Mouse (Mus musculus) embryonic stem cell, embryonic (primary cell): ENCODE data around the gene Gpn3.

Source experiments
- CTCF ChIA-PET, 4 experiments: fragments of 300-600 bp in 2 of 4; fragments of 350-600 bp in 2 of 4; sonication (Branson Sonifier 250); formaldehyde crosslinking; loops; one replicate each; lab custom pipeline; 2022; ENCODE audit warnings: inconsistent platforms in 2 of 4; lab: Charles Lee
- POLR2A ChIA-PET, 4 experiments: fragments of 300-600 bp in 2 of 4; fragments of 350-600 bp in 2 of 4; sonication (Branson Sonifier 250); formaldehyde crosslinking; loops; one replicate each; lab custom pipeline; 2022; ENCODE audit warnings: antibody characterized with exemption in 4 of 4, inconsistent platforms in 1 of 4; lab: Charles Lee

The Gpn3 gene

DNA sequence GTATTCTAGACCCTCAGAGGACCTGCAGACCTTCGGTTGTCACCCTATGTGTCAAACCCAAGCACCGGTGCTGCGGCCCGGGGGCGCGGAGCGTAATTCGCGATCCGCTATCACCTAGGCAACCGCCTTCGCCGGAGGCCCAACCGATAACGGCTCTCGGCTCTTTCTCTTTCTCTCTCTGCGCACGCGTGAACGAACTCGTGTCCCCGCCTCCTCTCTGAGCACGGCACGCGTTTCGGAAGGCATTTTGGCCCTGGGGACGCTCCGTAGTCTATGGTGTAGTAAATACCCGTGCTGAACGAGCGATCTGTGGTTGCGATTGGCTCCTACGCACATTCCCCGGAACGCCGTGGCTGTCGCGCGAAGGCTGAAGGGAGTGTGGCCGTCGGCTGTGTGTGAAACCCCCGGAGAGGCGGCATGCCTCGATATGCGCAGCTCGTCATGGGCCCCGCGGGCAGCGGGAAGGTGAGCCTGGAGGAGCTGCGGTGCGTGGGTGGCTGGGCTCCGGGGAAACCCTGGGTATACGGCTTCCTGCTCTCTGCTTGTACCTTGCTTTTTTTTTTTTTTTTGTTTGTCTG lies 605 bp downstream of the Gpn3 start, which contains the start of gene Fam216a:
Gene Fam216a, minus strand, starts transcription at position 173 of the 578 bp plus-strand sequence.
- CTCF ChIA-PET: interaction anchor here (0.6 to 1.3 kb wide), 11 partner anchors 8 to 269 kb away, joined by 3 to 4 read pairs (median 3); partner anchors contain the start of gene Rad9b (in 1 of the 4)
- POLR2A ChIA-PET: interaction anchor here in 3 of 4 experiments (0.5 to 2.1 kb wide), 35 partner anchors 7 to 1821 kb away, joined by 3 to 22 read pairs (median 3); partner anchors contain the start of genes Rad9b (in 3 of the 3), Vps29 (in 2 of the 3), Naa25 (in 1 of the 3) and Tctn1 (in 1 of the 3)

DNA sequence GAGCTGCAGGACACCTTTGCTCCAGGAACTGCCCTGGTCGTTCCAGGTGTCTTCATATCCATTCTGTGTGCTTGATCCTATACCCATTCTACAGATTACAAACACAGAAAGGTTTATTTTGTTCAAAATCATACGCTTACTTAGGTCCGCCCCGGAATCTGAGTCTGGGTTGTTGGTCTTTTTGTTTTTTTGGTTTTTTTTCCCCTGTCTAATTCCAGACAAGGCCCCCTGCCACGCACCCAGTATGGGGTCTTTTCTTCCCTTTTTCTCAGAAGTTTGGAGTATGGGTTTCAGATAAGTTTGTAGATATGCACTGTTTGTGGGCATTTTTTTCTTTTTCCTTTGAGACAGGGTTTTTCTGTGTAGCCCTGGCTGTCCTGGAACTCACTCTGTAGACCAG lies 1.2 kb downstream of the Gpn3 start:
- POLR2A ChIA-PET: interaction anchor here in 3 of 4 experiments (0.6 to 2.1 kb wide), 25 partner anchors 11 to 421 kb away, joined by 3 to 22 read pairs (median 4); partner anchors contain the start of genes Rad9b (in 3 of the 3), Vps29 (in 2 of the 3) and Tctn1 (in 1 of the 3)

DNA sequence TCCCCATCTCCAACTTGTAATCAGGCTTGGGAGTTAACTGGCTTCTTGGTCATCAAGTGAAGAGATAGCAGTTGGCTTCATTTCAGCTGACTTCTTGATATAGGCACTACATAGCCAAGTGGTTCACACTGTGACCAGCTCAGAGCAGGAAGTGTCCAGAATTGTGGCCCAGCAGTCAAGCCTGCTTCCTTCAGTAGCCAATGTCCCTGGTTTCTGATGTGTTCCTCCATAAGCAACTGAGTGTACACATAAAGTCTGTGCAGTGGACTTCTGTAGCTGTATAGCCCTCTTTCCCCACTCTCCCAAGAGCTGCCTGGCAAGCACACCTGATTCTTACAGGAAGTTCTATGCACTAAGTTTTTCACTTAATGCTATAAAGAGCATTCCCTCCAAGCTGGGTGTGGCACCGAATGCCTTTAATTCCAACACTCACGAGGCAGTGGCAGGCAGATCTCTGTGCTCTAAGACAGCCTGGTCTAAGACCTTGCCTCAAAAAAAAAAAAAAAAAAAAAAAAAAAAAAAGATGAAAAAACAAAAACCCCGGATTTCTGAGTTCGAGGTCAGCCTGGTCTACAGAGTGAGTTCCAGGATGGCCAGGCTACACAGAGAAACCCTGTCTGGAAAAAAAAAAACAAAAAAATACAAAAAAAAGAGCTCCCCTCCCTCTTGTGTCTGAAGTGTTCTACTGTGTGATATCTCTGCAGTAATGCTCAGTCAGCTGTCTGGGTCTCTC lies 5.6 kb downstream of the Gpn3 start:
- CTCF ChIA-PET: interaction anchor here in 3 of 4 experiments (0.6 to 0.9 kb wide), 13 partner anchors 22 to 1160 kb away, joined by 3 to 15 read pairs (median 5); partner anchors contain the start of genes Rad9b (in 1 of the 3) and Tctn1 (in 1 of the 3)
- POLR2A ChIA-PET: interaction anchor here in 3 of 4 experiments (0.6 to 1.6 kb wide), 20 partner anchors 7 to 564 kb away, joined by 3 to 12 read pairs (median 5); partner anchors contain the start of genes Rad9b (in 1 of the 3) and Vps29 (in 1 of the 3)

More for the DNA sequence above, 1.2 kb downstream of the Gpn3 start:
- CTCF ChIA-PET: interaction anchor here in 3 of 4 experiments (0.6 to 1.3 kb wide), 7 partner anchors 19 to 182 kb away, joined by 3 to 4 read pairs (median 3); partner anchors contain the start of gene Rad9b (in 1 of the 3)

DNA sequence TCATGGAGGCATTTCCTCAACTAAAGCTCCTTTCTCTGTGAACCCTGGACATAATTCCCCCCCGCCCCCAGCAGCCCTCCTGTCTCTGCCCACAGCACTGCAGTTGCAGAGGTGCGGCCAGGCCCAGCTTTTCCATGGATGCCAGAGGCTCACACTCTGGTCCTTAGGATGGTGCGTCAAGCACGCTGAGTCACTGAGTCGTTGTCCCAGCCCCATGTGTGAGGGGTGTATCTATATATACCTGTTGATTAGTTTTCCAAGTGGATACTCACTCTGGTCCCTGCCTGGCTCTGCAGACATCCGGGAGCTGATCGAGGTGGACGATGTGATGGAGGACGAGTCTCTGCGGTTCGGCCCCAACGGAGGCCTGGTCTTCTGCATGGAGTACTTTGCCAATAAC lies 6.5 kb downstream of the Gpn3 start:
- ChIA-PET CTCF (interaction anchor here (0.6 to 2.6 kb wide), 8 partner anchors 24 to 526 kb away, joined by 3 to 26 read pairs (median 3); partner anchors contain the start of genes Rad9b (in 1 of the 4) and Tctn1 (in 1 of the 4)), POLR2A (interaction anchor here in 3 of 4 experiments (0.6 to 2.2 kb wide), 11 partner anchors 8 to 565 kb away, joined by 3 to 17 read pairs (median 4); partner anchors contain the start of genes Rad9b (in 2 of the 3) and Vps29 (in 2 of the 3))

DNA sequence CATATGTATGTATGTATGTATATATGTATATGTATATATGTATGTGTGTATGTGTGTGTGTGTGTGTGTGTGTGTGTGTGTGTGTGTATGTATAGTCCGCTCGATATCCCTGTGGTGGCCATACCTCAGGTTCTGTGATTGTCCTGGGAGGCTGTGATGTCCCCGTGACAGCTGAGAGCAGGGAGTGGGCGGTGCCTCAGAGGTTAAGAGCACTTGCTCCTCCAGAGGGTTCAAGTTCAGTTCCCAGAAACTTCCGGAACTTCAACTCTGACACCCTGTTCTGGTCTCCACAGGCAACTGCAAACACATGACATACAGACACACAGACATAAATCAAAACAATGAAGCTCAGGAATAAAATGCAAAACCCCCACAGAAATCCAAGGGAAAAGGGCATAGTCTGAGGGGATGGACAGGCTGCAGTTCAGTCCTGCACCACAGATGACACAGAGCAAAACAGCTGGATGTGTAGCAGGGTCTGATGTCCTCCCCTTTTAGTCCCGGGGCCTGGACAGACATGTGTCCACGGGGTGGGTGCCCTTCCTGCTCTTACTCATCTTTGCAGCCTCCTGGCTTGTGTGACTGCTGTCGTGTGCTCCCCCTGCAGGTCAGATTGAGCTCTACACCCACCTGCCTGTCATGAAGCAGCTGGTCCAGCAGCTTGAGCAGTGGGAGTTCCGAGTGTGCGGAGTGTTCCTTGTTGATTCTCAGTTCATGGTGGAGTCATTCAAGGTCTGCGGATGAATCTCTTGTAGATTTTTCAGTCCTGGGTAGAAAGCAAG lies 7.9 kb downstream of the Gpn3 start:
- CTCF ChIA-PET: interaction anchor here (0.5 to 3.3 kb wide), 66 partner anchors 8 to 687 kb away, joined by 3 to 26 read pairs (median 3); partner anchors contain the start of genes Tctn1 (in 3 of the 4), Arpc3 (in 2 of the 4), Gpn3 (in 2 of the 4) and Fam216a (in 1 of the 4)
- POLR2A ChIA-PET: interaction anchor here in 3 of 4 experiments (0.6 to 2.2 kb wide), 21 partner anchors 8 to 251 kb away, joined by 3 to 17 read pairs (median 4); partner anchors contain the start of genes Rad9b (in 2 of the 3), Vps29 (in 2 of the 3), Arpc3 (in 1 of the 3) and Gpn3 (in 1 of the 3)

DNA sequence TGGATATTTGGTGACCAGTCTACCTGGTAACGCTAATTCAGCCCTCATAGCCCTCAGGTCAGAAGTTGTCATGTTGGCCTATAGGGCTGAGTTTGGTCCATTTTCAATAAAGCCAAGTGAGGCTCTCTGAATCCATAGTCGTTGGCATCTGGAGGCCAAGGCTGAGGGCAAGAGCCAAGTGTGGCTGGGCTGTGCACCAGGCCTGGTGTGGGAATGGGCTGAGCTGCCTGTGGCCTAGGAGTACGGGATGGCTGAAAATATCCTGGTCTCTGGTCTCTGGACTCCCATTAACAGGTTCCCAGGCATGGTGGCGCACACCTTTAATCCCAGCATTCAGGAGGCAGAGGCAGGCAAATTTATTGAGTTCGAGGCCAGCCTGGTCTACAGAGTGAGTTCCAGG lies 18.3 kb downstream of the Gpn3 start:
- ChIA-PET CTCF (interaction anchor here in 1 of 4 experiments (1.8 kb wide), 1 partner anchor 10 kb away, joined by 8 read pairs; no protein-coding TSS in a partner anchor), POLR2A (interaction anchor here in 2 of 4 experiments (0.6 to 1.8 kb wide), 6 partner anchors 8 to 116 kb away, joined by 3 to 10 read pairs (median 3); partner anchors contain the start of gene Fam216a (in 1 of the 2))

DNA sequence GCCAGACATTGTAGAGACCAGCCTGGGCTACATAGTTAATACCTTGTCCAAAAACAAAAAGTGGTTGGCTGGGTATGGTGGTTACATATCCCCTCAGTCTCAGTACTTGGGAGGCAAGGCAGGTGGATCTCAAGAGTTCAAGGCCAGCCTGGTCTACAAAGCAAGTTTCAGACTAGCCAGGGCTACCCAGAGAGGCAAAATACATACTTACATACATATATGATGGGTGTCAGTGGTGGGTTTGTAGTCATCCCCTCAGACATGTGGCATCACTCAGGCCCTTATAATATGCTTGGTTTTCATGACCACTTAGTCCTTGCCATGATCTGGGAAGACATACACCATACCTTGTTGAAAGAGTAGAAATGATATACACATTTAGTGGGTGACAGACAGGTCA lies 19.0 kb downstream of the Gpn3 start:
- ChIA-PET POLR2A (interaction anchor here in 1 of 4 experiments (1.0 to 1.8 kb wide), 3 partner anchors 9 to 18 kb away, joined by 3 to 10 read pairs (median 4); partner anchors contain the start of gene Fam216a), CTCF (interaction anchor here in 1 of 4 experiments (1.8 kb wide), 1 partner anchor 11 kb away, joined by 8 read pairs; no protein-coding TSS in a partner anchor)

DNA sequence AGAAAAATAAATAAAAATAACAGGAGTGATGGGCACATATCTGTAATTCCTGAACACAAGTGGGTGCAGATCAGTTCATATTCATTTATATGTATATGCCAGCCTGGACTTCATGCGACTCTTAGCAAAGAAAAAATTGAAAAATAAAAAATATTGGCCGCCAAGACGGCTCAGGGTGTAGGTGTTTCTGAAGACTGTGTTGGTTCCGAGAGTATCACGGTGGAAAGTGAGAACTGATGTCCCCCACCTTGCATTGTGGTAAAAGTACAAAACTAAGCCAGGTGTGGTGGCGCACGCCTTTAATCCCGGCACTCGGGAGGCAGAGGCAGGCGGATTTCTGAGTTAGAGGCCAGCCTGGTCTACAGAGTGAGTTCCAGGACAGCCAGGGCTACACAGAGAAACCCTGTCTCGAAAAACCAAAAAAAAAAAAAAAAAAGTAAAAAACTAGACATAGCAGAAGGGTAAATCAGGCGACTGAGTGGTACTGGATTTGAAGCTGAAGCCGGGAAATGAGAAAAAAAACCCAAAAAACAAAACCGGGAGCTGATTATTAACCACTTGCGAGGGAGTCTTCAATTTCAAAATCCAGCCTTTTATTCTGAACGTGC lies 19.6 kb downstream of the Gpn3 start:
- POLR2A ChIA-PET: interaction anchor here in 2 of 4 experiments (0.6 to 1.6 kb wide), 12 partner anchors 9 to 1957 kb away, joined by 3 to 5 read pairs (median 3); partner anchors contain the start of genes Rad9b (in 1 of the 2) and Vps29 (in 1 of the 2)
- CTCF ChIA-PET: interaction anchor here in 3 of 4 experiments (0.6 to 1.3 kb wide), 7 partner anchors 11 to 277 kb away, joined by 3 to 4 read pairs (median 3); partner anchors contain the start of gene Tctn1 (in 1 of the 3)

DNA sequence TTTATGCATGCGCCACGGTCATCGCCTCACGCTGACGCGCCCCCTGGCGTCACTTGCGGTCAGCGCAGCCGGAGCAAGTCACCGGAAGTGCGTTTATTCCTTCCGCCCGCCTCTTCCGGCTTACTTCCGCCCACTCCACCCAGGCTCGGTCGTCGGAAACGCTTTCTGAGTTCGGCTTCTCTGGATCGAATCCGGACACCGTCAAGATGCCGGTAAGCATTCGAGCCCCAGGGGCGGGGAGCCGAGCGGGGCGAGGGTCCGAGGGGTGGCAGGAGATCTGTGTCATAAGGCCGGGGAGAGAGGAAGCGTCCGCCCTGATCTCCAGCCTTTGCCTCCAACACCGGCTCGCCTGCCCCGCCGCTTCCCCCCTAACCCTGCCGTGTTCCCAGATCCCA lies 20.1 kb downstream of the Gpn3 start, which contains the start of gene Arpc3:
Gene Arpc3, plus strand, starts transcription at position 93 of the 395 bp plus-strand sequence.
- CTCF ChIA-PET: interaction anchor here (0.6 to 1.3 kb wide), 10 partner anchors 11 to 277 kb away, joined by 3 to 8 read pairs (median 3); partner anchors contain the start of gene Tctn1 (in 2 of the 4)
- POLR2A ChIA-PET: interaction anchor here in 2 of 4 experiments (0.6 to 1.6 kb wide), 12 partner anchors 9 to 1956 kb away, joined by 3 to 5 read pairs (median 3); partner anchors contain the start of genes Rad9b (in 1 of the 2) and Vps29 (in 1 of the 2)

DNA sequence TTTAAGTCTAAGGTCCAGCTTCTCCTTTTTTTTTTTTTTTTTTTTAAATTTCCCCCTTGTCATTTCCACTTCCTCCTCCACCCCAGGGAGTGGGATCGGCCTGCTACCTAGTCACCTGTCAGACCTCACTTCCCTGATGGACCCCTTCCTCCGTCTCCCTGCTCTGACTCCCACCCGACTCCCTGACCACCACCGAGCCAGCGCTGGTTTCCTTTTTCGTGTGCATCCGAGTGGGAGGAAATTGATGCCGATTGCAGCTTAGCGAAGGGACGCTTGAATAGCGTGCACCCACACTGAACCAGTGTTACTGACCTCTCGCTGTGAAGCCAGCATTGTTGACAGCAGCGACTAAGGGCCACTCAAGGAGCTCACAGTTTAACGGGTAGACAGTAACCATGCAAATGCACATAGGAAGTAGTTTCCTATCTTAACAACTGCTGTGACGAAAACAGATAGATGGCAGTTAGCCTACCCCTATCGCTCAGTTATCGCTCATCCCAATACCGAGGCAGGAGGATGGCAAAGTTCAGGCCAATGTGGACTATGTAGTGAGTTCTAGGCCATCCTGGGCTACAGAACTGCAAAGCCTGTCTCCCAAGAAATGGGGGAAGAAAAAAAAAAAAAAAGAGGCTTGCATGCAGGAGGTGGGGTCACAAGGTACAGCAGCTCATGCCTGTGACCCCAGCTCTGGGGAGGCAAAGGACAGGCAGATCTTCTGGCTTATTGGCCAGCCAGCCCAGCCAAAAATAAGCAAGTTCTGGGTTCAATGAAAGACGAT lies 20.7 kb downstream of the Gpn3 start:
- ChIA-PET POLR2A (interaction anchor here (0.6 to 1.6 kb wide), 12 partner anchors 10 to 1955 kb away, joined by 3 to 8 read pairs (median 3); partner anchors contain the start of genes Rad9b (in 1 of the 4), Tctn1 (in 1 of the 4) and Vps29 (in 1 of the 4)), CTCF (interaction anchor here in 3 of 4 experiments (0.6 to 1.3 kb wide), 9 partner anchors 10 to 278 kb away, joined by 3 to 10 read pairs (median 3); partner anchors contain the start of gene Tctn1 (in 2 of the 3))

DNA sequence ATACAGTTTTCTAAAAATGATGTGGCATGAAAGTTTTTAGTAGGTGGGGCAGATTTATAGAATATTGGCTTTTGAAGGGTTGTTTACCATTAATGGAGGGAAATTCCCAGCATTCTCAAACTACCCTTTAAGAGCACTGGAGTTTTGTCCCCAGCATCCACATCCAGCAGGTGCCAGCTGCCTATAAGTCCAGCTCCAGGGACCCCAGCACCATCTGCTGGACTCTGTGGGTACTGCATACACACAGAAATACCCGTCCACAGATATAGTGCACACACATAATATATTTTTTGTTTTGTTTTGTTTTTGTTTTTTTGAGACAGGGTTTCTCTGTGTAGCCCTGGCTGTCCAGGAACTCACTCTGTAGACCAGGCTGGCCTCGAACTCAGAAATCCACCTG lies 22.2 kb downstream of the Gpn3 start:
- POLR2A ChIA-PET: interaction anchor here in 3 of 4 experiments (0.6 to 1.7 kb wide), 7 partner anchors 16 to 129 kb away, joined by 3 to 8 read pairs (median 3); partner anchors contain the start of genes Rad9b (in 2 of the 3), Vps29 (in 2 of the 3) and Tctn1 (in 1 of the 3)
- CTCF ChIA-PET: interaction anchor here (0.5 to 1.9 kb wide), 28 partner anchors 9 to 670 kb away, joined by 3 to 23 read pairs (median 4); partner anchors contain the start of genes Tctn1 (in 3 of the 4), Fam216a (in 1 of the 4) and Gpn3 (in 1 of the 4)

DNA sequence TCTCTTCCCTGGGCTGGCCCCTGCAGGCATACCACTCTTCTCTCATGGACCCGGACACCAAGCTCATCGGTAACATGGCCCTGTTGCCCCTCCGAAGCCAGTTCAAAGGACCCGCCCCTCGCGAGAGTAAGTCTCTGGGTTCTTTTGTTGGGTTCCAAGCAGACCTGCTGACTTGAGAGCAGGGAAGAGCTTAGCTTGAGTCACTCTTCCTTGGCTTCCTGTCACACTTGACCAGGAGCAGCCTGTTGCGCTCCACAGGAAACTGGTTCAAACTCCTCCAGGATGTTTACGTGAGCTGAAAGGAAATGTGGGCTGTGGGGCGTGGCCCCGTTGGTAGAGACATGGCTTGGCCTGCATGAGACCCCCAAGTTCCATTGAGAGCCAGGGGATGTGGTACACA lies 25.1 kb downstream of the Gpn3 start:
- ChIA-PET CTCF (interaction anchor here (0.6 to 2.9 kb wide), 15 partner anchors 11 to 569 kb away, joined by 3 to 20 read pairs (median 5); partner anchors contain the start of gene Tctn1 (in 1 of the 4)), POLR2A (interaction anchor here in 3 of 4 experiments (0.6 to 1.8 kb wide), 36 partner anchors 9 to 377 kb away, joined by 3 to 11 read pairs (median 3); partner anchors contain the start of genes Fam216a (in 3 of the 3), Gpn3 (in 2 of the 3), Ppp1cc (in 1 of the 3) and Rad9b (in 1 of the 3))

DNA sequence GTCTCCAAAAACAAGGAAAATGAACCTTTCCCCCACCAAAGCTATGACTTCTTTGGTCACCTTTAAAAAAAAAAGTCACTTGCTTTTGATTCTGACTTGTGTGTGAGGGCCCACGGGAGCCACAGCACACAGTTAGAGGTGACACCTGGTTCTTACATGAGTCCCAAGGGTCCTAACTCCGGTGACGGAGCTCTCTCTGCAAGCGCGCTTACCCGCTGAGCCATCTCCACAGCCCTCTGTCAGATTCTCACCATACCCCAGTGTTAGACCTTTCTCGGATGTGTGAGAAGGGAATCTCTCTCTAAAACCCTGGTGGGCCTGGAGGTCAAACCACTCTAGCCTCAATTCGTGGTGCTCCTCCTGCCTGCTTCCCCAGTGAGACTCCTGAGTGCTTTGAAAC lies 25.8 kb downstream of the Gpn3 start:
- ChIA-PET POLR2A (interaction anchor here in 3 of 4 experiments (0.6 to 1.8 kb wide), 15 partner anchors 11 to 188 kb away, joined by 3 to 11 read pairs (median 4); partner anchors contain the start of genes Fam216a (in 2 of the 3), Gpn3 (in 1 of the 3), Rad9b (in 1 of the 3) and Tctn1 (in 1 of the 3)), CTCF (interaction anchor here in 3 of 4 experiments (0.9 to 2.9 kb wide), 6 partner anchors 17 to 281 kb away, joined by 3 to 20 read pairs (median 8); partner anchors contain the start of gene Tctn1 (in 1 of the 3))

DNA sequence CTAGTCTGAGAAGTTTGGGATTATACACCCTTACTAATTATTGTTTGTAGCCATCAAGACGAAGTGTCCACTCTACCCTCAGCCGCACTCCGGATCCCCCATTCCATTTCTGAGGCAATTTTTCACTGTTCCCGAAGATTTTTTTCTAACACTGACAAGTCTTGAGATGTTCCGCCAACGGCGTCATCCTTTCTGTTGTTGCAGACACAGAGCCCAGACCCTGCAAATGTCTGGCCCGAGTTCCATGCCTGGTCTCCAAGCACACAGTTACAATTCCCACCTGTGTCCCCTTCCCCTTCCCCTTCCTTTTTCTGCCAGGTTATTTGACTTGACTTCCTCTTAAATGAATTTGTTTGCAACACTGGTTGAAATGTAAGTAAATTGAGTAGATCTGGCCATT lies 28.2 kb downstream of the Gpn3 start:
- POLR2A ChIA-PET: interaction anchor here in 1 of 4 experiments (1.1 to 1.5 kb wide), 2 partner anchors 18 to 219 kb away, joined by 3 to 4 read pairs; no protein-coding TSS in a partner anchor
- CTCF ChIA-PET: interaction anchor here in 2 of 4 experiments (0.7 to 1.1 kb wide), 3 partner anchors 10 to 421 kb away, joined by 3 to 4 read pairs (median 3); partner anchors contain the start of gene Anapc5 (in 1 of the 2)
